Mouse (Mus musculus): ENCODE measurements around the gene Hsd11b1. TPM values are rescaled to one million over a fixed set of nuclear protein-coding genes. Genes with fewer than 3 reads are reported as not detected.

The Hsd11b1 gene
- total and polyA plus RNA-seq, 3 experiments, result 2.0 to 6.3 (median 5.7) TPM

- in situ Hi-C loops (cut with MboI; ENCODE audit: low pct_ligation_motif_present, low pct_unique_long_range_greater_than_20kb, low sequenced_read_pairs) (no loop called here), dilution Hi-C loops (cut with MboI; ENCODE audit: extremely low pct_ligation_motif_present, extremely low pct_unique_long_range_greater_than_20kb, low sequenced_read_pairs) (no loop called here)
- no peak for DNase-seq (ENCODE audit: extremely low read depth)
- Histone ChIP-seq H3K36me3 (replicated peaks in 1 of 2; ENCODE audit: control insufficient read depth in 1 of 2, insufficient read depth in 1 of 2, low read length in 1 of 2) (no peaks in the 10 kb centered on the region), H3K27ac (ENCODE audit: insufficient read depth, low read depth) (no peak overlapping the region), H3K9ac (ENCODE audit: insufficient read depth, low read depth) (no peak overlapping the region), H3K4me1 (ENCODE audit: control insufficient read depth in 1 of 2, insufficient read depth in 2 of 2) (peaks cover 0 to 15% of the 10 kb centered on the region in 2 experiments; a peak in 2 of 4 replicates), H3K4me3 (replicated peaks in 1 of 3; ENCODE audit: low read depth in 2 of 3, low read length in 2 of 3, poor library complexity in 1 of 3) (no peak overlapping the region), H3K79me2 (replicated peaks; ENCODE audit: control insufficient read depth, extremely low read depth, insufficient read depth, poor library complexity, severe bottlenecking) (no peaks in the 10 kb centered on the region), H3K4me2 (ENCODE audit: insufficient read depth, low read depth, poor library complexity, severe bottlenecking) (no peak overlapping the region), H3K27me3 (replicated peaks) (no peaks in the 10 kb centered on the region), H3K9me3 (replicated peaks; ENCODE audit: low read length) (no peaks in the 10 kb centered on the region)
- TF ChIP-seq SMC3 (IDR thresholded peaks at IDR 0.05; ENCODE audit: low read depth, low read length) (no peak), MXI1 (IDR thresholded peaks at IDR 0.05; ENCODE audit: low read depth, low read length) (no peak), NELFE (IDR thresholded peaks at IDR 0.05; ENCODE audit: low read depth, low read length) (no peak), MAZ (IDR thresholded peaks at IDR 0.05; ENCODE audit: low read depth, low read length) (no peak), ZC3H11A (IDR thresholded peaks at IDR 0.05; ENCODE audit: low read depth, low read length) (no peak), TCF12 (IDR thresholded peaks at IDR 0.05; ENCODE audit: low read depth, low read length) (no peak), ELF1 (IDR thresholded peaks at IDR 0.05; ENCODE audit: low read depth, low read length) (no peak), JUN (IDR thresholded peaks at IDR 0.05; ENCODE audit: insufficient read depth, low read depth, low read length) (no peak), USF2 (conservative IDR thresholded peaks at IDR 0.05; ENCODE audit: low read depth, low read length) (no peak), MAFK (IDR thresholded peaks at IDR 0.05; ENCODE audit: insufficient replicate concordance, low read length) (no peak), JUND (conservative IDR thresholded peaks at IDR 0.05; ENCODE audit: low read depth, low read length) (no peak), UBTF (IDR thresholded peaks at IDR 0.05; ENCODE audit: low read depth, low read length) (no peak), ETS1 (conservative IDR thresholded peaks at IDR 0.05; ENCODE audit: low read depth, low read length) (no peak), ZNF384 (IDR thresholded peaks at IDR 0.05; ENCODE audit: low read depth, low read length) (no peak), CHD1 (IDR thresholded peaks at IDR 0.05; ENCODE audit: low read depth, low read length) (no peak), TBP (conservative IDR thresholded peaks at IDR 0.05; ENCODE audit: low read depth, low read length) (no peak), MEF2A (IDR thresholded peaks at IDR 0.05; ENCODE audit: borderline replicate concordance, low read depth, low read length) (no peak), HCFC1 (IDR thresholded peaks at IDR 0.05; ENCODE audit: low read depth, low read length) (no peak)
These were observed 36.1 kb upstream of the Hsd11b1 start for GRCm38 (mm10) chr1:193299995-193300394.

GRCm38 (mm10) chr1:193298141-193298765 is 34.4 kb upstream of the Hsd11b1 start:
- H3K4me2 ChIP-seq (ENCODE audit: insufficient read depth, low read depth, poor library complexity, severe bottlenecking), result no peak overlapping the region
- dilution Hi-C loops (cut with MboI; ENCODE audit: extremely low pct_ligation_motif_present, extremely low pct_unique_long_range_greater_than_20kb, low sequenced_read_pairs), result no loop called here
- H3K27me3 ChIP-seq (replicated peaks), result no peaks in the 10 kb centered on the region
- H3K79me2 ChIP-seq (replicated peaks; ENCODE audit: control insufficient read depth, extremely low read depth, insufficient read depth, poor library complexity, severe bottlenecking), result no peaks in the 10 kb centered on the region
- H3K9ac ChIP-seq (ENCODE audit: insufficient read depth, low read depth), result no peak overlapping the region
- H3K27ac ChIP-seq (ENCODE audit: insufficient read depth, low read depth), result no peak overlapping the region
- in situ Hi-C loops (cut with MboI; ENCODE audit: low pct_ligation_motif_present, low pct_unique_long_range_greater_than_20kb, low sequenced_read_pairs), result no loop called here
- H3K9me3 ChIP-seq (replicated peaks; ENCODE audit: low read length), result no peaks in the 10 kb centered on the region
- no peak for TF ChIP-seq NELFE (IDR thresholded peaks at IDR 0.05; ENCODE audit: low read depth, low read length)
- TF ChIP-seq MAFK (IDR thresholded peaks at IDR 0.05; ENCODE audit: insufficient replicate concordance, low read length), result no peak
- no peak for TF ChIP-seq SMC3 (IDR thresholded peaks at IDR 0.05; ENCODE audit: low read depth, low read length)
- TF ChIP-seq E2F4 (IDR thresholded peaks at IDR 0.05; ENCODE audit: insufficient replicate concordance, low read depth, low read length), result no peak
- TF ChIP-seq ZNF384 (IDR thresholded peaks at IDR 0.05; ENCODE audit: low read depth, low read length), result no peak
- TF ChIP-seq PAX5 (IDR thresholded peaks at IDR 0.05; ENCODE audit: low read length), result no peak
- no peak for TF ChIP-seq USF2 (conservative IDR thresholded peaks at IDR 0.05; ENCODE audit: low read depth, low read length)
- TF ChIP-seq ZMIZ1 (IDR thresholded peaks at IDR 0.05; ENCODE audit: low read depth, low read length), result no peak
- TF ChIP-seq MYC (IDR thresholded peaks at IDR 0.05; ENCODE audit: low read depth, low read length), result no peak
- no peak for TF ChIP-seq HCFC1 (IDR thresholded peaks at IDR 0.05; ENCODE audit: low read depth, low read length)
- TF ChIP-seq ZKSCAN1 (IDR thresholded peaks at IDR 0.05; ENCODE audit: borderline replicate concordance, low read depth, low read length), result no peak
- TF ChIP-seq ETS1 (conservative IDR thresholded peaks at IDR 0.05; ENCODE audit: low read depth, low read length), result no peak
- no peak for TF ChIP-seq BHLHE40 (IDR thresholded peaks at IDR 0.05; ENCODE audit: low read depth, low read length)
- no peak overlapping the region for H3K4me3 ChIP-seq (replicated peaks in 1 of 3; ENCODE audit: low read depth in 2 of 3, low read length in 2 of 3, poor library complexity in 1 of 3)
- H3K36me3 ChIP-seq (replicated peaks in 1 of 2; ENCODE audit: control insufficient read depth in 1 of 2, insufficient read depth in 1 of 2, low read length in 1 of 2), result no peaks in the 10 kb centered on the region
- H3K4me1 ChIP-seq (ENCODE audit: control insufficient read depth in 1 of 2, insufficient read depth in 2 of 2), result peaks cover 0 to 5% of the 10 kb centered on the region in 2 experiments; a peak in 2 of 4 replicates
- DNase-seq (ENCODE audit: extremely low read depth), result no peak
